Mouse (Mus musculus) hindbrain, postnatal 0 days (tissue): ENCODE results near the gene Cog3. TPM values are rescaled to one million over a fixed set of nuclear protein-coding genes. Genes with fewer than 3 reads are reported as not detected.
"Not testable (repeated sequence)": the region's sequence is repeated elsewhere in the genome, so short reads cannot be mapped to it uniquely, and the experiment has no call there.

Experiments used
- ATAC-seq: fragments of 200-750 bp; cut with Nextera tagmentation; 2 replicates; pipeline ENCODE4 v1.8.0; 2017; ENCODE audit warnings: mild to moderate bottlenecking, moderate TSS enrichment, moderate library complexity
- DNase-seq: peaks from one replicate; pipeline ENCODE4 v3.0.0-alpha.2; 2015; ENCODE audit warnings: low spot score
- H3K27ac ChIP-seq: fragments of 300-500 bp; sonication (generic); 2 replicates; pipeline ENCODE4 v1.5.1; 2014; ENCODE audit warnings: mild to moderate bottlenecking
- H3K27me3 ChIP-seq: fragments of 300-500 bp; sonication (generic); 2 replicates; pipeline ENCODE4 v1.6.1; 2014; ENCODE audit warnings: low read length, mixed read lengths; ENCODE audit not compliant: insufficient read depth
- H3K36me3 ChIP-seq: fragments of 300-500 bp; sonication (generic); 2 replicates; pipeline ENCODE4 v1.6.1; 2014; ENCODE audit warnings: low read length, mixed read lengths; ENCODE audit not compliant: insufficient read depth
- H3K4me1 ChIP-seq: fragments of 300-500 bp; sonication (generic); 2 replicates; pipeline ENCODE4 v1.6.1; 2014; ENCODE audit warnings: antibody characterized with exemption, low read length, mixed read lengths; ENCODE audit not compliant: insufficient read depth
- H3K4me2 ChIP-seq: fragments of 300-500 bp; sonication (generic); 2 replicates; pipeline ENCODE4 v1.6.1; 2014; ENCODE audit warnings: low read depth, mild to moderate bottlenecking, low read length, moderate library complexity, mixed read lengths
- H3K4me3 ChIP-seq: fragments of 300-500 bp; sonication (generic); 2 replicates; pipeline ENCODE4 v1.5.1; 2014; ENCODE audit warnings: low read length
- H3K9ac ChIP-seq: fragments of 300-500 bp; sonication (generic); replicated peaks from 2 replicates; pipeline ENCODE4 v1.6.1; 2014; ENCODE audit warnings: mild to moderate bottlenecking, low read length, moderate library complexity, mixed read lengths
- H3K9me3 ChIP-seq: fragments of 300-500 bp; sonication (generic); 2 replicates; pipeline ENCODE4 v1.6.1; 2016; ENCODE audit warnings: low read length, mixed read lengths
- CTCF ChIP-seq: IDR thresholded peaks from 2 replicates; pipeline ENCODE4 v1.5.1; 2016; ENCODE audit warnings: antibody characterized with exemption, control low read depth, low read depth
- WGBS: fragments of 180-500 bp; shearing (Covaris S2); extraction: QIAGEN DNeasy Blood & Tissue Kit; methylation state at CpG from one replicate; pipeline ENCODE4 v1.1.7; 2014; 5-methylcytosine and 5-hydroxymethylcytosine counted together
- polyA plus RNA-seq: library from polyadenylated mRNA; unstranded; fragments of >200 nt; fragmentation: Nextera tagmentation; extraction: Ambion mirVana; gene quantifications from 2 replicates; pipeline ENCODE4 v1.2.1, GENCODE M21; 2015
- total RNA-seq: library from RNA; depleted of rRNA; stranded (reverse); fragments of >200 nt; gene quantifications from 2 replicates; pipeline ENCODE4 v1.2.3, GENCODE M21; 2014

The Cog3 gene
- total and polyA plus RNA-seq, 2 experiments from 2014 or later, result 12.0 to 21.2 TPM

- Histone ChIP-seq H3K9ac (no peak overlapping the region), H3K4me1 (no peaks in the 10 kb centered on the region), H3K27ac (no peak overlapping the region), H3K36me3 (no peaks in the 10 kb centered on the region; the same call in 1 of the 2 replicates), H3K9me3 (no peaks in the 10 kb centered on the region), H3K27me3 (no peaks in the 10 kb centered on the region), H3K4me3 (no peak overlapping the region), H3K4me2 (no peak overlapping the region)
- DNase-seq (no peak), ATAC-seq (no peak)
- WGBS, result 91% methylated on average over 8 of the region's 8 CpGs
- no peak for TF ChIP-seq CTCF
Observed at GRCm38 (mm10) chr14:75776637-75777036, 22.3 kb upstream of the Cog3 start.

- DNase-seq (no peak), ATAC-seq (no peak)
- Histone ChIP-seq H3K4me3 (no peak overlapping the region), H3K9me3 (no peaks in the 10 kb centered on the region), H3K4me1 (no peaks in the 10 kb centered on the region), H3K27ac (no peak overlapping the region), H3K36me3 (no peaks in the 10 kb centered on the region; the same call in 1 of the 2 replicates), H3K27me3 (no peaks in the 10 kb centered on the region), H3K4me2 (no peak overlapping the region), H3K9ac (no peak overlapping the region)
- 85% methylated on average over 8 of the region's 8 CpGs for WGBS
- TF ChIP-seq CTCF, result no peak
Observed at GRCm38 (mm10) chr14:75773431-75773830, 19.1 kb upstream of the Cog3 start.

- not testable (repeated sequence) for DNase-seq, H3K27ac ChIP-seq, H3K4me2 ChIP-seq, H3K4me3 ChIP-seq, H3K9ac ChIP-seq, H3K36me3 ChIP-seq, ATAC-seq, H3K9me3 ChIP-seq, H3K4me1 ChIP-seq, H3K27me3 ChIP-seq
- 94% methylated on average over 3 of the region's 3 CpGs for WGBS
Observed at GRCm38 (mm10) chr14:75772407-75772806, 18.1 kb upstream of the Cog3 start.

- no peaks in the 10 kb centered on the region for H3K9me3 ChIP-seq
- H3K27ac ChIP-seq, result no peak overlapping the region
- no peaks in the 10 kb centered on the region; the same call in 1 of the 2 replicates for H3K36me3 ChIP-seq
- no peak for DNase-seq
- WGBS, result 89% methylated on average over 8 of the region's 8 CpGs
- no peak for ATAC-seq
- no peak for TF ChIP-seq CTCF
- H3K27me3 ChIP-seq, result no peaks in the 10 kb centered on the region
- H3K4me3 ChIP-seq, result no peak overlapping the region
- H3K4me1 ChIP-seq, result no peaks in the 10 kb centered on the region
- H3K9ac ChIP-seq, result no peak overlapping the region
- H3K4me2 ChIP-seq, result no peak overlapping the region
Observed at GRCm38 (mm10) chr14:75771101-75771501, 16.8 kb upstream of the Cog3 start.

GRCm38 (mm10) chr14:75769334-75769733 is 15.0 kb upstream of the Cog3 start:
- H3K4me3 ChIP-seq, result no peak overlapping the region
- no peak for TF ChIP-seq CTCF
- no peak for DNase-seq
- no peaks in the 10 kb centered on the region for H3K4me1 ChIP-seq
- no peaks in the 10 kb centered on the region for H3K27me3 ChIP-seq
- H3K36me3 ChIP-seq, result no peaks in the 10 kb centered on the region; the same call in 1 of the 2 replicates
- no peak overlapping the region for H3K27ac ChIP-seq
- no peak for ATAC-seq
- no peak overlapping the region for H3K4me2 ChIP-seq
- H3K9ac ChIP-seq, result no peak overlapping the region
- WGBS, result 81% methylated on average over 9 of the region's 9 CpGs
- H3K9me3 ChIP-seq, result no peaks in the 10 kb centered on the region

- ATAC-seq (peak; percentile 39; the same call in 1 of the 2 replicates), DNase-seq (no peak)
- WGBS, result 9% methylated on average over 1 of the region's 1 CpGs
- H3K9ac ChIP-seq, result no peak overlapping the region
- H3K9me3 ChIP-seq, result no peaks in the 10 kb centered on the region
- H3K27ac ChIP-seq, result no peak overlapping the region
- H3K4me1 ChIP-seq, result no peaks in the 10 kb centered on the region
- H3K27me3 ChIP-seq, result no peaks in the 10 kb centered on the region
- TF ChIP-seq CTCF, result no peak
- no peaks in the 10 kb centered on the region; the same call in 1 of the 2 replicates for H3K36me3 ChIP-seq
- no peak overlapping the region for H3K4me3 ChIP-seq
- no peak overlapping the region for H3K4me2 ChIP-seq
Observed at GRCm38 (mm10) chr14:75768275-75768608, 13.9 kb upstream of the Cog3 start.

- DNase-seq, result peak; percentile 92
- 48% methylated on average over 17 of the region's 17 CpGs for WGBS
- Histone ChIP-seq H3K27me3 (no peaks in the 10 kb centered on the region), H3K27ac (peak overlapping the region; percentile 60; the same call in 1 of the 2 replicates), H3K9ac (0 out of 2 replicates have a peak overlapping the region, but pooled peaks have one; percentile 13), H3K4me3 (no peak overlapping the region), H3K4me2 (peak overlapping the region; percentile 42), H3K9me3 (no peaks in the 10 kb centered on the region), H3K36me3 (peaks cover under 1% of the 10 kb centered on the region; the same call in 1 of the 2 replicates), H3K4me1 (no peaks in the 10 kb centered on the region)
- ATAC-seq, result peak; percentile 96
- peak; percentile 94 for TF ChIP-seq CTCF
Observed at GRCm38 (mm10) chr14:75767492-75768274, 13.4 kb upstream of the Cog3 start.
